Mouse (Mus musculus) heart, adult 2 months (tissue): ENCODE results near the gene Tmem245. TPM values are rescaled to one million over a fixed set of nuclear protein-coding genes. Genes with fewer than 3 reads are reported as not detected.
A peak's percentile ranks its signal among the peaks of the same experiment; 100 is the strongest.

Experiments
- DNase-seq, 2 experiments: peaks; one replicate each; pipeline ENCODE4 v3.0.0; 2021
- H3K27ac ChIP-seq: fragments of 200-600 bp; 2 replicates; pipeline ENCODE4 v1.8.1; 2022
- H3K27me3 ChIP-seq: fragments of 200-500 bp; 2 replicates; pipeline ENCODE4 v1.6.1; 2012; ENCODE audit warnings: mild to moderate bottlenecking, low read length, inconsistent platforms, mixed read lengths; ENCODE audit not compliant: control insufficient read depth, insufficient read depth
- H3K36me3 ChIP-seq: fragments of 200-500 bp; 2 replicates; pipeline ENCODE4 v1.6.1; 2012; ENCODE audit warnings: low read length, inconsistent platforms; ENCODE audit not compliant: control insufficient read depth, insufficient read depth
- H3K4me1 ChIP-seq: fragments of 200-500 bp; 2 replicates; pipeline ENCODE4 v1.6.1; 2011; ENCODE audit warnings: low read length; ENCODE audit not compliant: control insufficient read depth, insufficient read depth
- H3K4me3 ChIP-seq: fragments of 200-600 bp; 2 replicates; pipeline ENCODE4 v1.8.1; 2022
- H3K79me2 ChIP-seq: fragments of 200-500 bp; replicated peaks from 2 replicates; pipeline ENCODE4 v1.6.1; 2012; ENCODE audit warnings: mild to moderate bottlenecking, inconsistent platforms, low read length, moderate library complexity, mixed read lengths; ENCODE audit not compliant: control insufficient read depth, insufficient read depth
- H3K9ac ChIP-seq: fragments of 200-500 bp; 2 replicates; pipeline ENCODE4 v1.6.1; 2012; ENCODE audit warnings: low read depth, mild to moderate bottlenecking, control low read depth, inconsistent platforms, low read length, mixed read lengths
- CTCF ChIP-seq: fragments of 200-600 bp; IDR thresholded peaks from 2 replicates; pipeline ENCODE4 v1.8.1; 2022; ENCODE audit warnings: antibody characterized with exemption, mild to moderate bottlenecking, moderate library complexity
- EP300 ChIP-seq: fragments of 200-500 bp; IDR thresholded peaks from 2 replicates; pipeline ENCODE4 v1.6.1; 2011; ENCODE audit warnings: low read depth, low read length, control low read depth; ENCODE audit not compliant: insufficient read depth
- POLR2A ChIP-seq: fragments of 200-500 bp; IDR thresholded peaks from 2 replicates; pipeline ENCODE4 v1.6.1; 2011; ENCODE audit warnings: mild to moderate bottlenecking, low read depth, low read length, control low read depth; ENCODE audit not compliant: insufficient read depth
- WGBS: fragments of 180-500 bp; shearing (Covaris S2); methylation state at CpG from one replicate; pipeline ENCODE4 v1.1.7; 2018; 5-methylcytosine and 5-hydroxymethylcytosine counted together
- intact Hi-C: fragments of 180-260 bp; cut with DNase I; formaldehyde crosslinking; loops from one replicate; pipeline ENCODE4 v1.15.1; 2025
- polyA plus RNA-seq: library from polyadenylated mRNA; depleted of rRNA; stranded (reverse); fragments of >200 nt; gene quantifications from 2 replicates; pipeline ENCODE4 v1.2.3, GENCODE M21; 2012
- total RNA-seq, 2 experiments: library from RNA; stranded (reverse); gene quantifications; 2 replicates each; pipeline ENCODE4 v1.2.3; 2021

Tmem245 gene
- total and polyA plus RNA-seq, 3 experiments: 24.0 to 77.3 (median 66.3) TPM

DNA sequence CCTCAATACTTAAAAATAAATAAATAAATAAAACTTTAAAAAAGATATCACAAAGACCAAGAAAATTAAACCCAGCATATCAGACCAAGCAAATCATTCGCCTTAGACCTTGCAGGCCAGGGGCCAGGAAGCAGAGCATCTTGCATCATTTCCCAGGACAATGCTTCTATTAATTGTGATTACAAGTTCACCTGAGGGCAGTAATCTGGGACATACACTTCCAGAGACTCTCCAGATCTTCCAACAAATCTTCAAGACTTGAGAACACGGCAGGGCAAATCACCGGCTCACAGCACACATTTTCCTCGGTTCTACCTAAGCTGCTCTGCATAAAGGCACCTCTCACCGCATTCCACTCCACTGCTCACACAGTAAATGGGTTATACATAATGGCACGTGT lies 99.2 kb downstream of the Tmem245 start:
- H3K4me1 ChIP-seq: peaks cover 1% of the 10 kb centered on the region
- no peaks in the 10 kb centered on the region for H3K27me3 ChIP-seq
- 74% methylated on average over 6 of the region's 6 CpGs for WGBS
- H3K27ac ChIP-seq: no peak overlapping the region
- H3K79me2 ChIP-seq: no peaks in the 10 kb centered on the region
- H3K36me3 ChIP-seq: no peaks in the 10 kb centered on the region
- TF ChIP-seq CTCF: no peak
- TF ChIP-seq EP300: no peak
- TF ChIP-seq POLR2A: no peak
- intact Hi-C loops: no loop called here
- DNase-seq: no peak
- H3K4me3 ChIP-seq: no peak overlapping the region
- no peak overlapping the region for H3K9ac ChIP-seq

DNA sequence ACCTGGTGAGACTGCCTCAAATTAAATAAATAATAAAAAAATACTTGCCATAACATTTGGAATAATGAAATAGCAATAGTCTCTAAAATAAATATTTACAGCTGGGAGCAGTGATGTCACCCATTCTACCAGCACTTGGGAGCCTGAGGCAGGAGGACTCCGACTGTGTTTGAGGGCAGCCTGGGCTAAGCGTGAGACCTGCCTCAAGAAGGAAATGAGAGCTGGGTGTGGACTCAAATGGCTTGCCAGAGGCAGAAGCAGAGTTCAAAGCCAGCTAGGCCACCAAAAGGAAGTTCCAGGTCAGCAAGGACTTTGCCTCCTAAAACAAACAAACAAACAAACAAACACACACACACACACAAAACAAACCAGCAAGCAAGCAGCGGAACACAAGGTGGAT lies 99.8 kb downstream of the Tmem245 start:
- 85% methylated on average over 3 of the region's 3 CpGs for WGBS
- DNase-seq: no peak
- Histone ChIP-seq H3K79me2 (no peaks in the 10 kb centered on the region), H3K27me3 (no peaks in the 10 kb centered on the region), H3K27ac (no peak overlapping the region), H3K9ac (no peak overlapping the region), H3K36me3 (no peaks in the 10 kb centered on the region), H3K4me1 (peaks cover 1% of the 10 kb centered on the region), H3K4me3 (no peak overlapping the region)
- intact Hi-C loops: no loop called here
- TF ChIP-seq EP300 (no peak), CTCF (no peak), POLR2A (no peak)

DNA sequence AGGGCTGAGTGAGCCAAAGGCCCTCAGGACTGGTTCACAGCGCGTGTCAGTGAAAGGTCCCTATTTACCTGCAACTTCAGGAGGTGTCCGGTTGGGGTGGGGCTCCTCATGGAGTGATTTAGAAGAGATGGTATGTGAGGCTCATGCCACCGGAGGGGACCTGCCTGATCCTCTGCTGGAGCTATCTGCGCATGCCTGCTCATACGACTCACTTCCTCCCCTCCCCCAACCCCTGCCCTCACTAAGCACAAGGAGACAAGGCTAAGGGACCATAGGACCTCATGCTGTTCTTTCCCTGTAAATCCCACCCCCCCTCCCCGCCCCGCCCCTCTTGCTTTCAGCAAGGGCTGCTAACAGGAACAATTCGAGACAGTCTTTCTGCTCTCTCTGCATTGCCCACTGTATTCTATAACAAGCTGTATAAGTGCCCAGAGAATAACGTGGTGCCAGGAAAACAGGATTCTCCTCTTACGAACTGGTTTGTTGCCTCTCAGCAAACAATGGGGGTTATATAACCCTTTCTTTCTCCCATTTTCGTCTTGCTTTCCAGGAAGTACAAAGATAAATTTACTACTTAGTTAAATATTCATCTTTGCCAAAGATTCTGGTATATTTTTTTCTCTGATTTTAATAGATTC lies 101.2 kb downstream of the Tmem245 start:
- H3K4me3 ChIP-seq: no peak overlapping the region
- WGBS: 66% methylated on average over 12 of the region's 12 CpGs
- H3K36me3 ChIP-seq: no peaks in the 10 kb centered on the region; the same call in 1 of the 2 replicates
- intact Hi-C loops: no loop called here
- H3K27ac ChIP-seq: no peak overlapping the region
- TF ChIP-seq POLR2A: no peak
- TF ChIP-seq CTCF: no peak
- TF ChIP-seq EP300: no peak
- H3K4me1 ChIP-seq: peaks cover 1% of the 10 kb centered on the region
- no peaks in the 10 kb centered on the region for H3K79me2 ChIP-seq
- no peak overlapping the region for H3K9ac ChIP-seq
- no peak for DNase-seq
- no peaks in the 10 kb centered on the region for H3K27me3 ChIP-seq

DNA sequence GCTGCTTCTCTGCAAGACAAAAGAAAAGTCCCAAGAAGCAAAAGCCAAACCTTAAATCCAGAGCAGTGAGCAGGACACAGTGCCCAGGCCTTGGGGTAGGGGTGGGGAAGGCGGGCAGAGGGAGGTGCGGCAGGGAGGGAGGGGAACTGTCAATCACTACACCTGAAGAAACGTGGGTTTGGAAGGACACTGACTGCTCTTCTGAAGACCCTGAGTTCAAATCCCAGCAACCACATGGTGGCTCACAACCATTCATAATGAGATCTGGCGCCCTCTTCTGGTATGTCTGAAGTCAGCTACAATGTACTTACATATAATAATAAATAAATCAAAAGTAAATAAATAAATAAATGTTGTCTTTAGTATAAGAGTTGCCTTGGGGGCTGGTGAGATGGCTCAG lies 102.3 kb downstream of the Tmem245 start:
- H3K36me3 ChIP-seq: no peaks in the 10 kb centered on the region; the same call in 1 of the 2 replicates
- H3K9ac ChIP-seq: no peak overlapping the region
- no peak for TF ChIP-seq EP300
- no peak for TF ChIP-seq CTCF
- TF ChIP-seq POLR2A: no peak
- no peak for DNase-seq
- 91% methylated on average over 4 of the region's 4 CpGs for WGBS
- intact Hi-C loops: no loop called here
- H3K4me3 ChIP-seq: no peak overlapping the region
- no peak overlapping the region for H3K27ac ChIP-seq
- H3K27me3 ChIP-seq: no peaks in the 10 kb centered on the region
- no peaks in the 10 kb centered on the region for H3K79me2 ChIP-seq
- H3K4me1 ChIP-seq: no peaks in the 10 kb centered on the region

DNA sequence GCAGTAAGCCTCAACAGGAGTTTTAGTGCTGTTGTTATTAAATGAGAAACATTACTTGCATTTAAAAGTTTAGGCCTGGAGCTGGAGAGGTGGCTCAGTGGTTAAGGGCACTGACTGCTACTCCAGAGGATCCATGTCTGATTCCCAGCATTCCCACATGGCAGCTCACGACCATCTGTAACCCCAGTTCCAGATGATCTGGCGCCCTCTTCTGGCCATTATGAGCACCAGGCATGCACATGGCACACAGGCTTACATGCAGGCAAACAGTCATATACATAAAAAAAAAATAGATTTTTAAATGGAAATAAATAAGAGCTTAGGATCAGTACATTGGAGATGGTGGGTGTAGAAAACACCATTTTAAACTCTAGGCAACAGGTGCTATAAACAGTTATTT lies 103.3 kb downstream of the Tmem245 start:
- no peaks in the 10 kb centered on the region; the same call in 1 of the 2 replicates for H3K36me3 ChIP-seq
- H3K4me3 ChIP-seq: no peak overlapping the region
- H3K9ac ChIP-seq: no peak overlapping the region
- no peak for DNase-seq
- 93% methylated on average over 2 of the region's 2 CpGs for WGBS
- TF ChIP-seq POLR2A (no peak), EP300 (no peak), CTCF (peak; percentile 31; the same call in 1 of the 2 replicates)
- H3K79me2 ChIP-seq: no peaks in the 10 kb centered on the region
- no peak overlapping the region for H3K27ac ChIP-seq
- no peaks in the 10 kb centered on the region for H3K27me3 ChIP-seq
- intact Hi-C loops: no loop called here
- H3K4me1 ChIP-seq: no peaks in the 10 kb centered on the region

DNA sequence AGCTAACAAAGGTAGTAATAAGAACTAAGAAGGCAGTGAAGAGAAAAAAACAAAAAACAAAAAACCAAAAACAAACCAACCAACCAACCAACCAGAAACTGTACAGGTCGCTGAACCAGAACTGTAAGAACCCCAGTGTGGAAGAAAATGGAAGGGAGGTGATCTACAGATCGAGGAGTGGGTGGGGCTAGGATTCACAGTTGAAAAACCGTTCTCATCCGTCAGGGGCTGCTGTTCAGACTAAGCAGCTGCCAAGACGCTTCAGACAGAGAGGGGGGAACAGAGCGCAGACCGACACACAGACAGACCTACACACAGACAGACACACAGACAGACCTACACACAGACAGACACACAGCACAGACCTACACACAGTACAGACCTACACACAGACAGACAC lies 104.7 kb downstream of the Tmem245 start:
- WGBS: 45% methylated on average over 7 of the region's 7 CpGs
- Histone ChIP-seq H3K4me1 (no peaks in the 10 kb centered on the region), H3K79me2 (no peaks in the 10 kb centered on the region), H3K27ac (no peak overlapping the region), H3K36me3 (no peaks in the 10 kb centered on the region; the same call in 1 of the 2 replicates), H3K9ac (no peak overlapping the region), H3K4me3 (no peak overlapping the region), H3K27me3 (no peaks in the 10 kb centered on the region)
- DNase-seq: no peak
- TF ChIP-seq EP300 (no peak), CTCF (no peak), POLR2A (no peak)
- intact Hi-C loops: no loop called here
